Mouse (Mus musculus) forebrain, embryonic 12.5 days (tissue): ENCODE measurements around the gene Olfr1205. TPM values are rescaled to one million over a fixed set of nuclear protein-coding genes. Genes with fewer than 3 reads are reported as not detected.

Source experiments
- ATAC-seq: fragments of 200-750 bp; cut with Nextera tagmentation; 2 replicates; pipeline ENCODE4 v1.8.0; 2017; ENCODE audit warnings: moderate TSS enrichment; ENCODE audit not compliant: low FRiP score
- H3K27ac ChIP-seq: fragments of 300-500 bp; sonication (generic); 2 replicates; pipeline ENCODE4 v1.5.1; 2016; ENCODE audit warnings: mild to moderate bottlenecking
- H3K27me3 ChIP-seq: fragments of 300-500 bp; sonication (generic); 2 replicates; pipeline ENCODE4 v1.6.1; 2016; ENCODE audit warnings: mild to moderate bottlenecking
- H3K36me3 ChIP-seq: fragments of 300-500 bp; sonication (generic); replicated peaks from 2 replicates; pipeline ENCODE4 v1.6.1; 2016; ENCODE audit warnings: mild to moderate bottlenecking
- H3K4me1 ChIP-seq: fragments of 300-500 bp; sonication (generic); 2 replicates; pipeline ENCODE4 v1.6.1; 2016
- H3K4me2 ChIP-seq: fragments of 300-500 bp; sonication (generic); 2 replicates; pipeline ENCODE4 v1.6.1; 2016; ENCODE audit warnings: mild to moderate bottlenecking, moderate library complexity
- H3K4me3 ChIP-seq: fragments of 300-500 bp; sonication (generic); replicated peaks from 2 replicates; pipeline ENCODE4 v1.5.1; 2016; ENCODE audit warnings: mild to moderate bottlenecking
- H3K9ac ChIP-seq: fragments of 300-500 bp; sonication (generic); 2 replicates; pipeline ENCODE4 v1.6.1; 2016; ENCODE audit warnings: mild to moderate bottlenecking
- H3K9me3 ChIP-seq: fragments of 300-500 bp; sonication (generic); 2 replicates; pipeline ENCODE4 v1.6.1; 2016
- WGBS: fragments of 180-500 bp; shearing (Covaris S2); methylation state at CpG from one replicate; pipeline ENCODE4 v1.1.7; 2016; 5-methylcytosine and 5-hydroxymethylcytosine counted together
- polyA plus RNA-seq: library from polyadenylated mRNA; unstranded; fragments of >200 nt; fragmentation: Nextera tagmentation; extraction: Ambion mirVana; gene quantifications from 2 replicates; pipeline ENCODE4 v1.2.1, GENCODE M21; 2016

The Olfr1205 gene
- polyA plus RNA-seq = not detected in 2 replicates

DNA sequence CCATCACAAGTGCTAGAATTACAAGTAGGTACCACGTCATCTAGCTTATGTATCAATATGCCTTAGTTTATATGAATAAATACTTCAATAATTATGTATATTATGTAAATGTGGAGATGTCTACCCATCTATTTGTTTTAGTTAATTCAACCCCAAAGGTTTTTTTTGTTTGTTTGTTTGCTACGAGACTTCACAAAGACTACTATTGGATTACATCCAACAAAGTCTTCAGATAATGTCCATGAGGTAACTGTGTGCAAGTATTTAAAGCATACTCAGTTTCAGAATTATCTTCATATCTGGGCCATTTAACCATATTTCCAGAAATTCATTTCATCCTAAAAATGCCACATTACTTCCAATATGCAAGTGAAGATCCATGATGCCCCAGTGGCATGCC, at the start of gene Olfr1205:
Gene Olfr1205, plus strand, starts transcription at position 301 of the 400 bp plus-strand sequence.
- Histone ChIP-seq H3K9me3 (no peaks in the 10 kb centered on the region), H3K4me3 (no peak within 1 kb of the TSS), H3K4me1 (no peaks in the 10 kb centered on the region), H3K27me3 (no peaks in the 10 kb centered on the region), H3K4me2 (no peak within 1 kb of the TSS), H3K9ac (no peak within 1 kb of the TSS), H3K36me3 (no peaks in the 10 kb centered on the region), H3K27ac (no peak within 1 kb of the TSS)
- WGBS = 92% methylated on average over 2 of the region's 2 CpGs
- ATAC-seq = no peak

DNA sequence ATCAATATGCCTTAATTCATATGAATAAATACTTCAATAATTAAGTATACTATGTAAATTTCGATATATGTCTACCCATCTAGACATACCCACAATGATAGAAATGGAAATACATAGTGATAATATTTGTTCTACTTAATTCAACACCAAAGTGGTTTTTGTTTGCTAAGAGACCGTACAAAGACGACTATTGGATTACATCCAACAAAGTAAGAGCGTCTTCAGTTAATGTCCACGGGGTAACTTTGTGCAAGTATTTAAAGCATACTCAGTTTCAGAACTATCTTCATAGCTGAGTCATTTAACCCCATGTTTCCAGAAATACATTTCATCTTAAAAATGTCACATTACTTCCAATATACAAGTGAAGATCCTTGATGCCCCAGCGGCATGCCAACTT, 36.8 kb upstream of the Olfr1205 start, which contains the start of gene Olfr1201:
Gene Olfr1201, plus strand, starts transcription at position 301 of the 400 bp plus-strand sequence.
- Histone ChIP-seq H3K27me3 (no peaks in the 10 kb centered on the region), H3K36me3 (no peaks in the 10 kb centered on the region)

DNA sequence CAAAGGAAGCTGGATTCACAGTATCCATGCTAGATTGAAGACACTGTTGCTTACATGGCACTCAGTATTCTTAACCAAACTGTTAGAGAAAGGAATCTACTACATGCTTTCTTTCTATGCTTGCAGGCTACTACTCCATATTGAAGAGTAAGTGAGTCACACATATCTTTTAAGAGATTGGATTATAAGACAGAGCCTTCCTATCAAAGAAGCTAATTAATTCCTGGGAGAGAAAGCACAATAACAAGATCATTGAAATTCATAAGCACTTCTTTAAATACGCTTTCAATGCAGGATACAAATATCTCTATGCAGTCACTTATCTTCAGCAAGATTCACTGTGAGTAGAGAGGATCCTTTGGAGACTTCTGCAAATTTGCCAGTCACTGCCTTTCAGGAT, 15.3 kb upstream of the Olfr1205 start, which contains the start of gene Olfr1202:
Gene Olfr1202, plus strand, starts transcription at position 301 of the 400 bp plus-strand sequence.
- ATAC-seq = no peak
- Histone ChIP-seq H3K9me3 (no peaks in the 10 kb centered on the region), H3K36me3 (no peaks in the 10 kb centered on the region), H3K4me3 (no peak within 1 kb of the TSS), H3K4me1 (no peaks in the 10 kb centered on the region), H3K27me3 (no peaks in the 10 kb centered on the region), H3K9ac (no peak within 1 kb of the TSS), H3K4me2 (no peak within 1 kb of the TSS), H3K27ac (no peak within 1 kb of the TSS)
- WGBS = 81% methylated on average over 1 of the region's 1 CpGs

More for the DNA sequence above, 36.8 kb upstream of the Olfr1205 start, which contains the start of gene Olfr1201:
- Histone ChIP-seq H3K27ac (no peak within 1 kb of the TSS), H3K9ac (no peak within 1 kb of the TSS), H3K4me3 (no peak within 1 kb of the TSS), H3K4me2 (no peak within 1 kb of the TSS), H3K9me3 (no peaks in the 10 kb centered on the region), H3K4me1 (no peaks in the 10 kb centered on the region)
- ATAC-seq = no peak
- WGBS = 89% methylated on average over 6 of the region's 6 CpGs

DNA sequence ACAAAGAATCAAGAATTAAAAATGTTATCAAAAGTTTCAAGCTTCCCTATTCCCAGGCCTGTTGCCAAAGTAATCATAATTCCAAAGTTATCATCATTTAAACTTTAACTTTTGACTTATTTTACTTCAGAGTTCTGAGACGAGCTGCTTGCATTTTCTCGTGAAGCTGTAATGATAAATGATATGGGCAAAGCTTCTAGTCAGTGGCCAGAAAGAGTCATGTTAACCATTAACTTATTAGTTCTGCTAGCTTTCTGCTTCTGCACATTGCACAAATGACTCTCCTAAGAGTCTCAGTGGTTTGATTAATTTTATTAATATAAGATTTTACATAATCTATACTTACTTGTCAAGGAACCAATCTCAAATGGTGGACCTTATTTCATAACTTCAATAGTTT, 8.9 kb downstream of the Olfr1205 start:
- Histone ChIP-seq H3K36me3 (no peaks in the 10 kb centered on the region), H3K4me1 (no peaks in the 10 kb centered on the region), H3K4me2 (no peak overlapping the region), H3K9ac (no peak overlapping the region), H3K4me3 (no peak overlapping the region), H3K27ac (no peak overlapping the region), H3K9me3 (no peaks in the 10 kb centered on the region), H3K27me3 (no peaks in the 10 kb centered on the region)
- no peak for ATAC-seq
- WGBS = 97% methylated on average over 2 of the region's 2 CpGs

DNA sequence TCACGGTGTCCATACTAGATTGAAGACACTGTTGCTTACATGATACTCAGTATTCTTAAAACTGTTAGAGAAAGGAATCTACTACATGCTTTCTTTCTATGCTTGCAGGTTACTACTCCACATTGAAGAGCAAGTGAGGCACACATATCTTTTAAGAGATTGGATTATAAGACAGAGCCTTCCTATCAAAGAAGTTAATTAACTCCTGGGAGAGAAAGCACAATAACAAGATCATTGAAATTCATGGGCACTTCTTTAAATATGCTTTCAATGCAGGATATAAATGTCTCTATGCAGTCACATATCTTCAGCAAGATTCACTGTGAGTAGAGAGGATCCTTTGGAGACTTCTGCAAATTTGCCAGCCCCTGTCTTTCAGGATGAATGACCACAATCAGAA, 19.5 kb downstream of the Olfr1205 start, which contains the start of gene Olfr1204:
Gene Olfr1204, plus strand, starts transcription at position 301 of the 400 bp plus-strand sequence.
- H3K4me3 ChIP-seq = no peak within 1 kb of the TSS
- H3K27ac ChIP-seq = no peak within 1 kb of the TSS
- H3K9me3 ChIP-seq = no peaks in the 10 kb centered on the region
- H3K36me3 ChIP-seq = no peaks in the 10 kb centered on the region
- H3K4me2 ChIP-seq = no peak within 1 kb of the TSS
- 97% methylated on average over 1 of the region's 1 CpGs for WGBS
- H3K4me1 ChIP-seq = no peaks in the 10 kb centered on the region
- ATAC-seq = no peak
- no peak within 1 kb of the TSS for H3K9ac ChIP-seq
- H3K27me3 ChIP-seq = no peaks in the 10 kb centered on the region

DNA sequence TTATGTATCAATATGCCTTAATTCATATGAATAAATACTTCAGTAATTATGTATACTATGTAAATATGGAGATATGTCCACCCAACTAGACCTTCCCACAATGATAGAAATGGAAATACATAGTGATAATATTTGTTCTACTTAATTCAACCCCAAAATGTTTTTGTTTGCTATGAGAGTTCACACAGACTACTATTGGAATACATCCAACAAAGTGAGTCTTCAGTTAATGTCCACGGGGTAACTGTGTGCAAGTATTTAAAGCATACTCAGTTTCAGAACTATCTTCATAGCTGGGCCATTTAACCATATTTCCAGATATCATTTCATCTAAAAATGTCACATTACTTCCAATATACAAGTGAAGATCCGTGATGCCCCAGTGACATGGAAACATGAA, 33.4 kb downstream of the Olfr1205 start, which contains the start of gene Olfr1206:
Gene Olfr1206, plus strand, starts transcription at position 301 of the 400 bp plus-strand sequence.
- Histone ChIP-seq H3K4me2 (no peak within 1 kb of the TSS), H3K36me3 (no peaks in the 10 kb centered on the region), H3K4me3 (no peak within 1 kb of the TSS), H3K4me1 (no peaks in the 10 kb centered on the region), H3K9me3 (no peaks in the 10 kb centered on the region), H3K27ac (no peak within 1 kb of the TSS), H3K9ac (no peak within 1 kb of the TSS), H3K27me3 (no peaks in the 10 kb centered on the region)
- no peak for ATAC-seq
- WGBS = 90% methylated on average over 2 of the region's 2 CpGs

Other genes with a start within 250 kb of the Olfr1205 start
- gene Olfr1189, start 243.3 kb upstream of the Olfr1205 start, polyA plus RNA-seq = not detected in 2 replicates
- gene Olfr1191-ps1, start 189.2 kb upstream of the Olfr1205 start, polyA plus RNA-seq = not detected in 2 replicates
- not detected in 2 replicates for gene Olfr1192-ps1, start 181.2 kb upstream of the Olfr1205 start, polyA plus RNA-seq
- not detected in 2 replicates for gene Olfr1193, start 154.1 kb upstream of the Olfr1205 start, polyA plus RNA-seq
- gene Olfr1195, start 140.6 kb upstream of the Olfr1205 start, polyA plus RNA-seq = not detected in 2 replicates
- not detected in 2 replicates for gene Olfr1196, start 125.1 kb upstream of the Olfr1205 start, polyA plus RNA-seq
- gene Olfr1197, start 97.4 kb upstream of the Olfr1205 start, polyA plus RNA-seq = not detected in 2 replicates
- gene Olfr1198, start 78.4 kb upstream of the Olfr1205 start, polyA plus RNA-seq = not detected in 2 replicates
- gene Olfr1199, start 69.3 kb upstream of the Olfr1205 start, polyA plus RNA-seq = not detected in 2 replicates
- gene Olfr1200, start 59.2 kb upstream of the Olfr1205 start, polyA plus RNA-seq = not detected in 2 replicates
- not detected in 2 replicates for gene Olfr1201, start 36.7 kb upstream of the Olfr1205 start, polyA plus RNA-seq
- not detected in 2 replicates for gene Olfr1202, start 15.2 kb upstream of the Olfr1205 start, polyA plus RNA-seq
- gene Olfr1204, start 19.6 kb downstream of the Olfr1205 start, polyA plus RNA-seq = not detected in 2 replicates
- not detected in 2 replicates for gene Olfr1206, start 33.5 kb downstream of the Olfr1205 start, polyA plus RNA-seq
- not detected in 2 replicates for gene Olfr1208, start 72.6 kb downstream of the Olfr1205 start, polyA plus RNA-seq
- gene Olfr1209, start 85.4 kb downstream of the Olfr1205 start, polyA plus RNA-seq = not detected in 2 replicates
- not detected in 2 replicates for gene Olfr1211, start 108.4 kb downstream of the Olfr1205 start, polyA plus RNA-seq
- not detected in 2 replicates for gene Olfr1212, start 124.2 kb downstream of the Olfr1205 start, polyA plus RNA-seq
- not detected in 2 replicates for gene Gm13762, start 150.5 kb downstream of the Olfr1205 start, polyA plus RNA-seq
- gene Olfr1214, start 162.9 kb downstream of the Olfr1205 start, polyA plus RNA-seq = not detected in 2 replicates
- not detected in 2 replicates for gene Olfr1215, start 177.2 kb downstream of the Olfr1205 start, polyA plus RNA-seq
- not detected in 2 replicates for gene Olfr1216, start 188.6 kb downstream of the Olfr1205 start, polyA plus RNA-seq
- gene Olfr1217, start 202.3 kb downstream of the Olfr1205 start, polyA plus RNA-seq = not detected in 2 replicates
- gene Olfr1218, start 231.4 kb downstream of the Olfr1205 start, polyA plus RNA-seq = not detected in 2 replicates